Mouse (Mus musculus) midbrain, embryonic 13.5 days (tissue): ENCODE data around the gene Hdhd3. TPM values are rescaled to one million over a fixed set of nuclear protein-coding genes. Genes with fewer than 3 reads are reported as not detected.

Experiments
- ATAC-seq: fragments of 200-750 bp; cut with Nextera tagmentation; 2 replicates; pipeline ENCODE4 v1.8.0; 2017; ENCODE audit warnings: mild to moderate bottlenecking, moderate TSS enrichment, moderate library complexity
- H3K27ac ChIP-seq: fragments of 300-500 bp; sonication (generic); 2 replicates; pipeline ENCODE4 v1.5.1; 2015; ENCODE audit warnings: inconsistent platforms, mild to moderate bottlenecking, moderate library complexity
- H3K27me3 ChIP-seq: fragments of 300-500 bp; sonication (generic); 2 replicates; pipeline ENCODE4 v1.6.1; 2015; ENCODE audit warnings: mild to moderate bottlenecking, inconsistent platforms
- H3K36me3 ChIP-seq: fragments of 300-500 bp; sonication (generic); 2 replicates; pipeline ENCODE4 v1.6.1; 2015; ENCODE audit warnings: mild to moderate bottlenecking, inconsistent platforms
- H3K4me1 ChIP-seq: fragments of 300-500 bp; sonication (generic); replicated peaks from 2 replicates; pipeline ENCODE4 v1.6.1; 2015; ENCODE audit warnings: inconsistent platforms
- H3K4me2 ChIP-seq: fragments of 300-500 bp; sonication (generic); replicated peaks from 2 replicates; pipeline ENCODE4 v1.6.1; 2015; ENCODE audit warnings: moderate library complexity, mild to moderate bottlenecking, inconsistent platforms
- H3K4me3 ChIP-seq: fragments of 300-500 bp; sonication (generic); replicated peaks from 2 replicates; pipeline ENCODE4 v1.5.1; 2015; ENCODE audit warnings: mild to moderate bottlenecking, inconsistent platforms
- H3K9ac ChIP-seq: fragments of 300-500 bp; sonication (generic); replicated peaks from 2 replicates; pipeline ENCODE4 v1.6.1; 2015; ENCODE audit warnings: mild to moderate bottlenecking, inconsistent platforms
- H3K9me3 ChIP-seq: fragments of 300-500 bp; sonication (generic); 2 replicates; pipeline ENCODE4 v1.6.1; 2016; ENCODE audit warnings: mild to moderate bottlenecking, inconsistent platforms
- WGBS: fragments of 180-500 bp; shearing (Covaris S2); methylation state at CpG from one replicate; pipeline ENCODE4 v1.1.7; 2015; 5-methylcytosine and 5-hydroxymethylcytosine counted together
- polyA plus RNA-seq: library from polyadenylated mRNA; unstranded; fragments of >200 nt; fragmentation: Nextera tagmentation; extraction: Ambion mirVana; gene quantifications from 2 replicates; pipeline ENCODE4 v1.2.1, GENCODE M21; 2015

The Hdhd3 gene
- polyA plus RNA-seq, 1 experiment from 2014 or later = 13.2 TPM

DNA sequence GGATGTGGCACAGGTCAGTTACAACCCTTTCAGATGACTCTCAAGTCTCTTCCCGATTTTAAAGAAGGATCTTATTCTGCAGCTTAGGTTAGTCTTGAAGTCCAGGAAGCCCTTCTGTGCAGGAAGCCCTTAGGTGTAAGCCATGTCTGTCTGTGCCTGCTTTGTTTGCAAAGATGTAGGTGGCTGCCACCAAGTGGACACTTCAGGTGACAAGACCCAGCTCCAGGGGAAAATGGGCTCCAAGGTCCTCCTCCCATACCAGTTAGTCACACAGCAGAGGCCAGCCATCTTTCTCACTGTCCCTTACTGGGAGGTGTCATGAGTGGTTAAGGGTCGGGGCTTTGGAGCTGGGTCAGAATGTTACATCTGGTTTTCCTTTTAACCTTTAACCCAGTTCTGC is 3.5 kb upstream of the Hdhd3 start:
- peaks cover 3% of the 10 kb centered on the region; the same call in 1 of the 2 replicates for H3K4me1 ChIP-seq
- 82% methylated on average over 2 of the region's 2 CpGs for WGBS
- H3K9ac ChIP-seq = no peak overlapping the region
- H3K9me3 ChIP-seq = no peaks in the 10 kb centered on the region
- no peak overlapping the region for H3K4me3 ChIP-seq
- no peak for ATAC-seq
- no peaks in the 10 kb centered on the region for H3K27me3 ChIP-seq
- H3K27ac ChIP-seq = no peak overlapping the region
- peaks cover 46% of the 10 kb centered on the region for H3K36me3 ChIP-seq
- no peak overlapping the region for H3K4me2 ChIP-seq

DNA sequence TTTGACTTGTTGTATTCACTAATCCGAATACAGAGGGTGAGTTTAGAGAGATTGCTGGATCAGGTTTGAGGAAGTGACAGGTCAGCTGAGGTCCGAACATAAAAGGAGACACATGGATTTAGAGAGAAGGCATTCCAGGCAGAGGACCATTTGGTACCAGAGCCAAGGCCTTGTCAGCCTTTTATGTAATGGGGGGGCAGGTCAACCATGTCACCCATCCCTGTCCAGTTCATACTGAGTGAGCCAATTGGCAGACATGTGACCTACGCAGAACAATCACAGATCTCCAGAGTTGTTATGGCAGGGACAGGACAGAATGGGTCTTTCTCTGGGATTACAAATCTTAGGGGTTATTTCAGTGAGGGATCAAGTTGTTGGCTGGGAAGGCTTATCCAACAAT is 2.7 kb upstream of the Hdhd3 start:
- no peak overlapping the region for H3K27ac ChIP-seq

DNA sequence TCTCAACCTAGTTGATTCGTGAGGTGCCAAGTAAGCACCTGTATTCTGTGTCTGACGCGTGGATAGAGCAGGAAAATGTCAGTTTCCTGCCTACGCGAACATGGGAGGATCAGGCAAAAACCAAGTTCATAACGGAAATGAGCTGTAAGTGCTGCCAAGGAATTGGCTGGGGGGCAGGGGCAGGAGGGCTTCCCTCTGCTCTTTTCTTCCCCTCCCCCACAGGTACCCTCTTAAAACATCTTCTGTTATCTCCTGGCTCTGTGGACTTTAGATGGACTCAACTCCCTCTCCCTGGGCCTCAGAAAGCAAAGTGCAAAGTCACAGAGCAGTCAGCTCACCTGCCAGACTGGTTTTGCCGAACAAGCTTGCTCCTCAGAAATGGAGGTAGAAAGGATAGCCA is 298 bp downstream of the Hdhd3 start:
- Histone ChIP-seq H3K4me1 (peaks cover 12% of the 10 kb centered on the region), H3K9me3 (no peaks in the 10 kb centered on the region), H3K27ac (no peak overlapping the region), H3K4me2 (no peak overlapping the region), H3K4me3 (no peak overlapping the region), H3K27me3 (no peaks in the 10 kb centered on the region), H3K9ac (no peak overlapping the region), H3K36me3 (peaks cover 25% of the 10 kb centered on the region)
- no peak for ATAC-seq
- WGBS = 86% methylated on average over 7 of the region's 7 CpGs

More for the DNA sequence above, 2.7 kb upstream of the Hdhd3 start:
- peaks cover 9% of the 10 kb centered on the region for H3K4me1 ChIP-seq
- ATAC-seq = no peak
- H3K27me3 ChIP-seq = no peaks in the 10 kb centered on the region
- peaks cover 38% of the 10 kb centered on the region for H3K36me3 ChIP-seq
- 85% methylated on average over 3 of the region's 3 CpGs for WGBS
- no peaks in the 10 kb centered on the region for H3K9me3 ChIP-seq
- H3K4me2 ChIP-seq = no peak overlapping the region
- H3K4me3 ChIP-seq = no peak overlapping the region
- H3K9ac ChIP-seq = no peak overlapping the region

DNA sequence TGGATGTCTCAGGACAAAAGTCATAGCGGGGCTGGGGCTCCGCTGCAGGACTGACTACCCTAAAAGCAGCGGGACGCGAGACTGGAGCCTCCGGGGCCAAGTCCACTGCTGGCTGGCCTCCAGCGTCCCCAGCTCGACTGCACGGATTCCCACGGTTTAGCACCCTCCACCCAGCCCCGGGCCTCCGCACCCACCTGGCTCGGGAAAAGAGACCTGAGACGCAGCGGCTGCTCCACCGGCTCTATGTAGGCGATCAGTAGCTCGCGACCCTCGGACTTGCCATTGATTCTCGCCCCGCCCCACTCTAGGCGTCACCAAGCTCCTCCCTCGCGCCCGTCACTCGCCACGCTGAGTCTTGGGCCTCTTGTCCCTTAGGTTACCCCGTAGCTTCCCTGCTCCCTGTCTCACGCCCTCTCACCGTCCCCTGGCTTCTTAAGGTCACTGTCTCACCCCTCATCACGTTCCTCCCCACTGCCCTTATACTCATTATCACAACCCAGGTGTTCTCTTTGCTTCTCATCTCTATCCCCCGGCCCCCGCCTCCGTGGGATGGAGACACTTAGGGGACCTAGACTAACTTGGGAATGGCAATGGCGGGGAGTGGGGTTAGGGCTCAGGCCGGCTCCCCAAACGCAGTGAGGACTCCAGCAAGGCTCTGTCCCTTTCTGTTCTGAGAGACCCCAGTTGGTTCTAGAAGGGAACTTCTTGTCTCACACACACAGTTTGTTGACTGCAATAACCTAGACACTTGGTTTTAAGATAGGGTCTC is 1.1 kb downstream of the Hdhd3 start:
- Histone ChIP-seq H3K4me1 (peaks cover 12% of the 10 kb centered on the region), H3K27ac (peak overlapping the region; percentile 53; the same call in 1 of the 2 replicates), H3K9ac (peak overlapping the region; percentile 87), H3K4me2 (peak overlapping the region; percentile 71), H3K9me3 (no peaks in the 10 kb centered on the region), H3K27me3 (no peaks in the 10 kb centered on the region), H3K36me3 (peaks cover 25% of the 10 kb centered on the region), H3K4me3 (peak overlapping the region; percentile 85)
- 1% methylated on average over 38 of the region's 38 CpGs for WGBS
- ATAC-seq = peak; percentile 98

DNA sequence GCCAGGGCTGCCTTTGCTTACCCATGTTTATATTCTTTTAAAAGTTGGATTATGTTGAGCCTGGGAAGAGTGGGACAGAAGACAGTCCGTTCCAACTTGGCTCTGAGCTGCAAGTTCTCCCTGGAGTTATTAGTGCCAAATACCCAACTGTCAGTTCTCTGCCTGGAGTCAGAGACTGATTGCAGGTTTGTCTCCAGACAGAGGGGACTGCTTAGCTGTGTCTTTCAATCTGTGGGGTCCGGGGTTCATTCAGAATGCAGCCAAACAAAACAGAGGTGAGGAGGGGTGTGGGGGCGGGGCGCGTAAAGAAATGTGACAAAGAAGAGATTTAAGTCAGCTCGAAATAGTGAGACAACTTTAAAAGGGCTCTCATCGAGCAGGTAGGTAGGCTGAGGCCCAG is 1.7 kb downstream of the Hdhd3 start:
- Histone ChIP-seq H3K4me1 (peaks cover 12% of the 10 kb centered on the region), H3K4me2 (peak overlapping the region; percentile 71), H3K9ac (peak overlapping the region; percentile 87), H3K36me3 (peaks cover 30% of the 10 kb centered on the region), H3K4me3 (peak overlapping the region; percentile 85), H3K9me3 (no peaks in the 10 kb centered on the region), H3K27ac (0 out of 2 replicates have a peak overlapping the region, but pooled peaks have one; percentile 53), H3K27me3 (no peaks in the 10 kb centered on the region)
- peak; percentile 18; the same call in 1 of the 2 replicates for ATAC-seq
- 3% methylated on average over 7 of the region's 7 CpGs for WGBS

- Histone ChIP-seq H3K27me3 (no peaks in the 10 kb centered on the region), H3K4me1 (peaks cover 12% of the 10 kb centered on the region), H3K4me2 (peak overlapping the region; percentile 71; the same call in 1 of the 2 replicates), H3K9ac (no peak overlapping the region), H3K36me3 (peaks cover 33% of the 10 kb centered on the region), H3K27ac (no peak overlapping the region), H3K9me3 (no peaks in the 10 kb centered on the region), H3K4me3 (no peak overlapping the region)
- ATAC-seq = no peak
- 90% methylated on average over 4 of the region's 4 CpGs for WGBS
Measured at GRCm38 (mm10) chr4:62500799-62501198, 2.5 kb downstream of the Hdhd3 start.

GRCm38 (mm10) chr4:62496815-62497214 is 6.5 kb downstream of the Hdhd3 start:
- 80% methylated on average over 8 of the region's 8 CpGs for WGBS
- ATAC-seq = no peak

GRCm38 (mm10) chr4:62495946-62496345 is 7.3 kb downstream of the Hdhd3 start:
- Histone ChIP-seq H3K36me3 (peaks cover 33% of the 10 kb centered on the region), H3K4me1 (peaks cover 2% of the 10 kb centered on the region), H3K4me3 (no peak overlapping the region), H3K9ac (no peak overlapping the region), H3K9me3 (no peaks in the 10 kb centered on the region), H3K4me2 (no peak overlapping the region), H3K27ac (no peak overlapping the region), H3K27me3 (no peaks in the 10 kb centered on the region)
- 84% methylated on average over 8 of the region's 8 CpGs for WGBS
- ATAC-seq = no peak

More at GRCm38 (mm10) chr4:62496815-62497214, 6.5 kb downstream of the Hdhd3 start:
- H3K9ac ChIP-seq = no peak overlapping the region
- H3K27ac ChIP-seq = no peak overlapping the region
- no peaks in the 10 kb centered on the region for H3K27me3 ChIP-seq
- peaks cover 8% of the 10 kb centered on the region for H3K4me1 ChIP-seq
- peaks cover 33% of the 10 kb centered on the region for H3K36me3 ChIP-seq
- H3K4me2 ChIP-seq = no peak overlapping the region
- H3K4me3 ChIP-seq = no peak overlapping the region
- no peaks in the 10 kb centered on the region for H3K9me3 ChIP-seq

- no peak overlapping the region for H3K4me2 ChIP-seq
- H3K9ac ChIP-seq = no peak overlapping the region
- ATAC-seq = no peak
- no peak overlapping the region for H3K4me3 ChIP-seq
- no peaks in the 10 kb centered on the region for H3K27me3 ChIP-seq
- peaks cover 29% of the 10 kb centered on the region for H3K36me3 ChIP-seq
- whole genome bisulfite sequencing = 69% methylated on average over 9 of the region's 9 CpGs
- H3K9me3 ChIP-seq = no peaks in the 10 kb centered on the region
- no peak overlapping the region for H3K27ac ChIP-seq
- no peaks in the 10 kb centered on the region for H3K4me1 ChIP-seq
Measured at GRCm38 (mm10) chr4:62494230-62494629, 9.0 kb downstream of the Hdhd3 start.

GRCm38 (mm10) chr4:62492682-62493081 is 10.6 kb downstream of the Hdhd3 start:
- Histone ChIP-seq H3K36me3 (peaks cover 13% of the 10 kb centered on the region), H3K27me3 (no peaks in the 10 kb centered on the region), H3K27ac (no peak overlapping the region), H3K9ac (no peak overlapping the region), H3K4me2 (no peak overlapping the region), H3K9me3 (no peaks in the 10 kb centered on the region), H3K4me1 (no peaks in the 10 kb centered on the region), H3K4me3 (no peak overlapping the region)
- WGBS = 85% methylated on average over 2 of the region's 2 CpGs
- ATAC-seq = no peak

- H3K27me3 ChIP-seq = no peaks in the 10 kb centered on the region
- 92% methylated on average over 2 of the region's 2 CpGs for WGBS
- H3K4me1 ChIP-seq = no peaks in the 10 kb centered on the region
- ATAC-seq = no peak
- no peak overlapping the region for H3K9ac ChIP-seq
- H3K4me2 ChIP-seq = no peak overlapping the region
- H3K4me3 ChIP-seq = no peak overlapping the region
- no peaks in the 10 kb centered on the region for H3K9me3 ChIP-seq
- H3K27ac ChIP-seq = no peak overlapping the region
- no peaks in the 10 kb centered on the region for H3K36me3 ChIP-seq
Measured at GRCm38 (mm10) chr4:62487914-62488313, 15.4 kb downstream of the Hdhd3 start.

DNA sequence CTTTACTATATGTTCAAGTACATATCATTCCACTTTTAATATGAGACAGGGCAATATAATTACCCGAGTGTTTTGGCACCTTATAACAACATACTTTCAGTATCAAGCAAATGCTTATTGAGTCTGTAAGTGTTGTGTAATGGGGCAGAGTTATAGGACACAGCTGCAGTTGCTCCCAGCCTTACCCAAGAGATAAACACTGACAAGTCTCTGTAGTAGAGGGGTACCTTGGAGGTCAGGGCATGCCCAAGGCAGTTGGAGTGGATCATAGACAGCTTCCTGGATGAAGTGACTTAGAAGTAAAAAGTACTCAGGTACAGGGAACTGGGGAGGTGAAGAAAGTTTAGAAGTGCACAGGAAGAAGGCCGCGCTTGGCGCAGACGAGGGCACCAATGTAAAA is 16.1 kb downstream of the Hdhd3 start:
- no peak overlapping the region for H3K27ac ChIP-seq
- no peak overlapping the region for H3K4me3 ChIP-seq
- 89% methylated on average over 5 of the region's 5 CpGs for WGBS
- ATAC-seq = no peak
- no peaks in the 10 kb centered on the region for H3K36me3 ChIP-seq
- no peak overlapping the region for H3K4me2 ChIP-seq
- H3K4me1 ChIP-seq = no peaks in the 10 kb centered on the region
- no peaks in the 10 kb centered on the region for H3K9me3 ChIP-seq
- H3K27me3 ChIP-seq = peaks cover under 1% of the 10 kb centered on the region
- no peak overlapping the region for H3K9ac ChIP-seq
